Mouse (Mus musculus): ENCODE data around the gene Nhsl1. TPM values are rescaled to one million over a fixed set of nuclear protein-coding genes. Genes with fewer than 3 reads are reported as not detected.

Gene Nhsl1
- 2.9 TPM for polyA plus RNA-seq (2015; fragmentation: Illumina TruSeq; extraction: RNeasy Lipid Tissue Mini Kit (QIAGEN cat#74804); ENCODE audit: insufficient read depth, low read depth, low replicate concordance)

GRCm38 (mm10) chr10:18318916-18319481 is at the start of gene Nhsl1:
Nhsl1 (plus strand) TSS chr10:18318985.

DNA sequence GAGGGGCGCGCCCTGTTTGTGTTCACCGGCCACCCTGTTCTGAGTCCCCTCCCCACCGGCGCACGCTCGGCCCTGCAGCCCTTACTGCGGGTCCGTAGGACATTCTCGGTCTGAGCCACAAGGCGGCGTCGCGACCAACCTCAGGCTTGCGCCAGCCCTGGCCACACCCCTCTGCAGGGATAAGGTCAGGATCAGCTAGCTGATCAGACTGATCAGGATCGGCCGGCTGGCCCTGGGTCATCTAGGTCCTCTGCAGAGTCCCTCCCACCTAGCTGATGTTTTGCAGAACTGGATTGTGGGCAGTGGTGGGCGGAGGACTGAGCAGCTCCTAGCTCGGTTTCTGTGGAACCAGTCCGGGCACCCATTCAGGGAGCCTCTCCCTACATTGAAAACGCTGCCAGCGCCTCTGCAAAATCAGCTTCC is 227.0 kb downstream of the Nhsl1 start, which contains the start of gene Hebp2:
TSS of gene Hebp2 (minus strand) at position 264 of the 423 bp plus-strand sequence.

Other genes starting within 250 kb of the Nhsl1 start
- not detected for gene Ect2l, start 108.1 kb upstream of the Nhsl1 start, polyA plus RNA-seq (2015; fragmentation: Illumina TruSeq; extraction: RNeasy Lipid Tissue Mini Kit (QIAGEN cat#74804); ENCODE audit: insufficient read depth, low read depth, low replicate concordance)
- 4.1 TPM for gene Ccdc28a, start 84.0 kb upstream of the Nhsl1 start, polyA plus RNA-seq (2015; fragmentation: Illumina TruSeq; extraction: RNeasy Lipid Tissue Mini Kit (QIAGEN cat#74804); ENCODE audit: insufficient read depth, low read depth, low replicate concordance)
- gene Hebp2, start 227.1 kb downstream of the Nhsl1 start, polyA plus RNA-seq (2015; fragmentation: Illumina TruSeq; extraction: RNeasy Lipid Tissue Mini Kit (QIAGEN cat#74804); ENCODE audit: insufficient read depth, low read depth, low replicate concordance) = 0.54 TPM